Mouse (Mus musculus) myocyte (in vitro differentiated cells): ENCODE measurements around the gene Crip1.

Source experiments
- CEBPB ChIP-seq: IDR thresholded peaks from 2 replicates; pipeline ENCODE4 v1.6.1; 2011; ENCODE audit warnings: mild to moderate bottlenecking, moderate library complexity; ENCODE audit not compliant: poor library complexity, insufficient read depth, severe bottlenecking
- E2F4 ChIP-seq: IDR thresholded peaks from one replicate; pipeline ENCODE4 v1.6.1; 2011; ENCODE audit warnings: mild to moderate bottlenecking, control low read depth, moderate library complexity; ENCODE audit not compliant: insufficient read depth
- MAX ChIP-seq: IDR thresholded peaks from one replicate; pipeline ENCODE4 v1.6.1; 2011; ENCODE audit warnings: low read depth, mild to moderate bottlenecking, control low read depth
- MYOD1 ChIP-seq, 3 experiments: IDR thresholded peaks; one replicate each; pipeline ENCODE4 v1.6.1; 2011; ENCODE audit warnings: control low read depth in 2 of 3, low read depth in 2 of 3, mild to moderate bottlenecking in 2 of 3, moderate library complexity in 1 of 3; ENCODE audit not compliant: insufficient read length in 2 of 3, control insufficient read depth in 1 of 3
- MYOG ChIP-seq, 3 experiments: IDR thresholded peaks; one replicate each; pipeline ENCODE4 v1.6.1; 2011; ENCODE audit warnings: control low read depth in 2 of 3, low read depth in 2 of 3, mild to moderate bottlenecking in 2 of 3; ENCODE audit not compliant: insufficient read length in 2 of 3, control insufficient read depth in 1 of 3, insufficient read depth in 1 of 3
- POLR2A ChIP-seq: IDR thresholded peaks from one replicate; pipeline ENCODE4 v1.6.1; 2011; ENCODE audit warnings: low read depth, mild to moderate bottlenecking, control low read depth, moderate library complexity; ENCODE audit not compliant: insufficient read length
- REST ChIP-seq: IDR thresholded peaks from one replicate; pipeline ENCODE4 v1.6.1; 2011; ENCODE audit warnings: mild to moderate bottlenecking, control low read depth, moderate library complexity; ENCODE audit not compliant: insufficient read depth, insufficient read length
- TCF3 ChIP-seq: IDR thresholded peaks from one replicate; pipeline ENCODE4 v1.6.1; 2011; ENCODE audit warnings: low read depth, control low read depth; ENCODE audit not compliant: insufficient read length

DNA sequence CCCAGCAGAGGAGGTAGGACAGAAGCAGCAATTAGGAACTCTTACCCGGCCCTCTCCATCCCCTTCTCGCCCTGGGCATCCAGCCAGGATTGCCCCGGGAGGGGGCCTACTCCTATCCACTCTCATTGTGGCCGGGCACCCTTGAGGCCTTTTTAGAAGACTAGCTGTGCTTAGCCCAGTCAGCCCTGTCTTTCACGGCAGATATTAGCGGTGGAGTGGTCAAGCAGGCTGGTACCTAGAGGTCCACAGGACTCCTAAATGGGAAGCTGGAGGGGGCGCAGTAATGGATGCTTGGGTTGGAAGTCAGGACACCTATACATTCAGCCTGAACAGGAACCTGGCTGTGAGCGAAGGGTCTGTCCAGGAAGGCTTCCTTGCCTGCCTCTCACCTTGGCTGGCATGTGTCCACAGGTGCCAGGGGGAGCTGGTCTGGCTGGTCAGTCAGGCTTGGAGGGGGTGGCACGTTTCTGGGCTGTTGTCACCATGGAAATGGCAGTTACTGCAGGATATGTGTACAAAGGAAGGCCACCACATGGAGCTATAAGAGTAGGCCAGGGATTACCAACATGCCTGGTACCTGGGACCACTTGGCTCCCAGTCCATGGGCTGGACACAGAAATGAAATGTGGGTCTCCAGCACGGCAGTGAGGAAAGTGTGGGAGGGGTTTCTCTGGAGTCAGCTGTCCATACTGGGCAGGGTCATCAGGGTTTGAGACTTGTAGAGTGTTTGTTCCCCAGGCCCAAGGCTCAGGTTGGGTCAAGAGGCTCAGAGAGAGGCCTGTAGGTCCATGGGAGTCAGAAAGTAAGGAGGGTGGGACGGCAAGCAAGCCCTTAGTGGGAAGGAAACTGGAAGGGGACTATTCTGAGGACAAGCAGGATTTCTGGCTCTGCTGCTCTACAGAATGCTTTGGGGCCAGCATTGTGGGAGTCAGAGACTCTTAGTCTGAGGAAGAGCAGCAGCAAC lies 6.9 kb upstream of the Crip1 start:
- TF ChIP-seq MAX (no peak), POLR2A (peak; percentile 23), E2F4 (no peak), CEBPB (no peak), MYOD1 (IDR thresholded peaks at IDR 0.05; ENCODE audit: control insufficient read depth in 1 of 3, insufficient read length in 2 of 3, low read depth in 2 of 3) (no peak), REST (no peak), MYOG (IDR thresholded peaks at IDR 0.05; ENCODE audit: control insufficient read depth in 1 of 3, insufficient read depth in 1 of 3, insufficient read length in 2 of 3, low read depth in 2 of 3) (no peak), TCF3 (no peak)
